Mouse (Mus musculus) limb, embryonic 10.5 days (tissue): Measurements from ENCODE around the gene Dnajb14. TPM values are rescaled to one million over a fixed set of nuclear protein-coding genes. Genes with fewer than 3 reads are reported as not detected.
"Not testable (repeated sequence)": the region's sequence is repeated elsewhere in the genome, so short reads cannot be mapped to it uniquely, and the experiment has no call there.

Source experiments
- DNase-seq: peaks from one replicate; pipeline ENCODE4 v3.0.0-alpha.2; 2017; ENCODE audit warnings: low spot score
- H3K27ac ChIP-seq: fragments of 300-500 bp; sonication (generic); 2 replicates; pipeline ENCODE4 v1.5.1; 2016; ENCODE audit warnings: mild to moderate bottlenecking
- H3K27me3 ChIP-seq: fragments of 300-500 bp; sonication (generic); 2 replicates; pipeline ENCODE4 v1.6.1; 2016; ENCODE audit warnings: low read depth, mild to moderate bottlenecking; ENCODE audit not compliant: poor library complexity, severe bottlenecking
- H3K36me3 ChIP-seq: fragments of 300-500 bp; sonication (generic); 2 replicates; pipeline ENCODE4 v1.6.1; 2016; ENCODE audit warnings: mild to moderate bottlenecking, moderate library complexity
- H3K4me1 ChIP-seq: fragments of 300-500 bp; sonication (generic); 2 replicates; pipeline ENCODE4 v1.6.1; 2016
- H3K4me3 ChIP-seq: fragments of 300-500 bp; sonication (generic); 2 replicates; pipeline ENCODE4 v1.5.1; 2016; ENCODE audit warnings: mild to moderate bottlenecking, moderate library complexity
- H3K9me3 ChIP-seq: fragments of 300-500 bp; sonication (generic); replicated peaks from 2 replicates; pipeline ENCODE4 v1.6.1; 2016; ENCODE audit warnings: mild to moderate bottlenecking
- WGBS: fragments of 180-500 bp; shearing (Covaris S2); methylation state at CpG from one replicate; pipeline ENCODE4 v1.1.7; 2016; 5-methylcytosine and 5-hydroxymethylcytosine counted together
- polyA plus RNA-seq: library from polyadenylated mRNA; unstranded; fragments of >200 nt; fragmentation: Nextera tagmentation; extraction: Ambion mirVana; gene quantifications from 2 replicates; pipeline ENCODE4 v1.2.1, GENCODE M21; 2016

The Dnajb14 gene
- polyA plus RNA-seq, 1 experiment from 2014 or later, result 6.8 TPM

GRCm38 (mm10) chr3:137933986-137934385, 66.5 kb downstream of the Dnajb14 start:
- 79% methylated on average over 3 of the region's 3 CpGs for WGBS
- H3K27me3 ChIP-seq, result no peaks in the 10 kb centered on the region
- H3K4me3 ChIP-seq, result no peak overlapping the region
- H3K4me1 ChIP-seq, result 0 out of 2 replicates have a peak, but pooled peaks cover 3% of the 10 kb centered on the region
- H3K27ac ChIP-seq, result no peak overlapping the region
- no peak for DNase-seq
- H3K9me3 ChIP-seq, result no peaks in the 10 kb centered on the region
- H3K36me3 ChIP-seq, result peaks cover 16% of the 10 kb centered on the region

GRCm38 (mm10) chr3:137935570-137936525, 68.4 kb downstream of the Dnajb14 start:
- 58% methylated on average over 5 of the region's 5 CpGs for WGBS
- H3K27ac ChIP-seq, result no peak overlapping the region
- H3K9me3 ChIP-seq, result no peaks in the 10 kb centered on the region

GRCm38 (mm10) chr3:137936541-137936940, 69.1 kb downstream of the Dnajb14 start:
- no peaks in the 10 kb centered on the region for H3K9me3 ChIP-seq
- 59% methylated on average over 6 of the region's 6 CpGs for WGBS
- 0 out of 2 replicates have a peak, but pooled peaks cover 3% of the 10 kb centered on the region for H3K36me3 ChIP-seq
- no peak overlapping the region for H3K27ac ChIP-seq
- DNase-seq, result no peak
- no peak overlapping the region for H3K4me3 ChIP-seq
- 0 out of 2 replicates have a peak, but pooled peaks cover 3% of the 10 kb centered on the region for H3K4me1 ChIP-seq
- H3K27me3 ChIP-seq, result no peaks in the 10 kb centered on the region

More at GRCm38 (mm10) chr3:137935570-137936525, 68.4 kb downstream of the Dnajb14 start:
- H3K27me3 ChIP-seq, result no peaks in the 10 kb centered on the region
- DNase-seq, result no peak
- no peak overlapping the region for H3K4me3 ChIP-seq
- 0 out of 2 replicates have a peak, but pooled peaks cover 3% of the 10 kb centered on the region for H3K4me1 ChIP-seq
- H3K36me3 ChIP-seq, result 0 out of 2 replicates have a peak, but pooled peaks cover 3% of the 10 kb centered on the region

- Histone ChIP-seq H3K36me3 (no peaks in the 10 kb centered on the region), H3K9me3 (no peaks in the 10 kb centered on the region), H3K27me3 (no peaks in the 10 kb centered on the region), H3K4me3 (0 out of 2 replicates have a peak overlapping the region, but pooled peaks have one; percentile 17), H3K27ac (0 out of 2 replicates have a peak overlapping the region, but pooled peaks have one; percentile 50), H3K4me1 (peaks cover 6% of the 10 kb centered on the region)
- WGBS, result 43% methylated on average over 6 of the region's 6 CpGs
- DNase-seq, result peak; percentile 62
Measured at GRCm38 (mm10) chr3:137938608-137939007, 71.1 kb downstream of the Dnajb14 start.

GRCm38 (mm10) chr3:137940757-137941156, 73.3 kb downstream of the Dnajb14 start:
- 71% methylated on average over 4 of the region's 4 CpGs for WGBS
- Histone ChIP-seq H3K27ac (no peak overlapping the region), H3K27me3 (no peaks in the 10 kb centered on the region), H3K9me3 (no peaks in the 10 kb centered on the region), H3K4me1 (peaks cover 9% of the 10 kb centered on the region), H3K4me3 (no peak overlapping the region), H3K36me3 (no peaks in the 10 kb centered on the region)
- no peak for DNase-seq

- no peaks in the 10 kb centered on the region for H3K9me3 ChIP-seq
- H3K36me3 ChIP-seq, result no peaks in the 10 kb centered on the region
Measured at GRCm38 (mm10) chr3:137941555-137941954, 74.1 kb downstream of the Dnajb14 start.

GRCm38 (mm10) chr3:137942098-137942622, 74.7 kb downstream of the Dnajb14 start:
- Histone ChIP-seq H3K27me3 (no peaks in the 10 kb centered on the region), H3K36me3 (no peaks in the 10 kb centered on the region), H3K4me3 (no peak overlapping the region), H3K27ac (no peak overlapping the region), H3K9me3 (no peaks in the 10 kb centered on the region), H3K4me1 (peaks cover 7% of the 10 kb centered on the region)
- no peak for DNase-seq
- WGBS, result 92% methylated on average over 12 of the region's 12 CpGs

More at GRCm38 (mm10) chr3:137941555-137941954, 74.1 kb downstream of the Dnajb14 start:
- no peak for DNase-seq
- Histone ChIP-seq H3K4me3 (no peak overlapping the region), H3K4me1 (peaks cover 8% of the 10 kb centered on the region), H3K27ac (no peak overlapping the region), H3K27me3 (no peaks in the 10 kb centered on the region)

- DNase-seq, result no peak
- peaks cover 7% of the 10 kb centered on the region for H3K4me1 ChIP-seq
- no peak overlapping the region for H3K4me3 ChIP-seq
- H3K27ac ChIP-seq, result 0 out of 2 replicates have a peak overlapping the region, but pooled peaks have one; percentile 36
- 65% methylated on average over 6 of the region's 6 CpGs for WGBS
- no peaks in the 10 kb centered on the region for H3K36me3 ChIP-seq
- H3K27me3 ChIP-seq, result no peaks in the 10 kb centered on the region
- H3K9me3 ChIP-seq, result no peaks in the 10 kb centered on the region
Measured at GRCm38 (mm10) chr3:137943737-137944154, 76.3 kb downstream of the Dnajb14 start.

- WGBS, result 91% methylated on average over 3 of the region's 3 CpGs
- no peak overlapping the region for H3K27ac ChIP-seq
- no peaks in the 10 kb centered on the region for H3K9me3 ChIP-seq
- DNase-seq, result no peak
- no peak overlapping the region for H3K4me3 ChIP-seq
- H3K27me3 ChIP-seq, result no peaks in the 10 kb centered on the region
- peaks cover 9% of the 10 kb centered on the region for H3K4me1 ChIP-seq
- no peaks in the 10 kb centered on the region for H3K36me3 ChIP-seq
Measured at GRCm38 (mm10) chr3:137946827-137947226, 79.4 kb downstream of the Dnajb14 start.

GRCm38 (mm10) chr3:137947525-137947924, 80.0 kb downstream of the Dnajb14 start:
- H3K4me1 ChIP-seq, result peaks cover 16% of the 10 kb centered on the region
- no peak overlapping the region for H3K4me3 ChIP-seq
- no peaks in the 10 kb centered on the region for H3K9me3 ChIP-seq
- no peak for DNase-seq
- 81% methylated on average over 4 of the region's 4 CpGs for WGBS
- H3K27ac ChIP-seq, result no peak overlapping the region
- no peaks in the 10 kb centered on the region for H3K36me3 ChIP-seq
- no peaks in the 10 kb centered on the region for H3K27me3 ChIP-seq

- Histone ChIP-seq H3K27me3 (no peaks in the 10 kb centered on the region), H3K4me1 (peaks cover 32% of the 10 kb centered on the region), H3K36me3 (no peaks in the 10 kb centered on the region), H3K9me3 (no peaks in the 10 kb centered on the region), H3K27ac (no peak overlapping the region), H3K4me3 (no peak overlapping the region)
- no peak for DNase-seq
- WGBS, result 88% methylated on average over 10 of the region's 10 CpGs
Measured at GRCm38 (mm10) chr3:137950191-137950885, 82.9 kb downstream of the Dnajb14 start.

- WGBS, result 92% methylated on average over 3 of the region's 3 CpGs
Measured at GRCm38 (mm10) chr3:137951302-137951701, 83.8 kb downstream of the Dnajb14 start.

More at GRCm38 (mm10) chr3:137951302-137951701, 83.8 kb downstream of the Dnajb14 start:
- H3K27me3 ChIP-seq, H3K27ac ChIP-seq, H3K9me3 ChIP-seq, H3K4me3 ChIP-seq, DNase-seq, H3K36me3 ChIP-seq: not testable (repeated sequence)
- H3K4me1 ChIP-seq, result peaks cover 39% of the 10 kb centered on the region
